Mouse (Mus musculus): Measurements from ENCODE around the gene Chad. TPM values are rescaled to one million over a fixed set of nuclear protein-coding genes. Genes with fewer than 3 reads are reported as not detected.

Chad gene
- under 1 TPM; 0.61 to 0.62 TPM for total RNA-seq (2021)

DNA sequence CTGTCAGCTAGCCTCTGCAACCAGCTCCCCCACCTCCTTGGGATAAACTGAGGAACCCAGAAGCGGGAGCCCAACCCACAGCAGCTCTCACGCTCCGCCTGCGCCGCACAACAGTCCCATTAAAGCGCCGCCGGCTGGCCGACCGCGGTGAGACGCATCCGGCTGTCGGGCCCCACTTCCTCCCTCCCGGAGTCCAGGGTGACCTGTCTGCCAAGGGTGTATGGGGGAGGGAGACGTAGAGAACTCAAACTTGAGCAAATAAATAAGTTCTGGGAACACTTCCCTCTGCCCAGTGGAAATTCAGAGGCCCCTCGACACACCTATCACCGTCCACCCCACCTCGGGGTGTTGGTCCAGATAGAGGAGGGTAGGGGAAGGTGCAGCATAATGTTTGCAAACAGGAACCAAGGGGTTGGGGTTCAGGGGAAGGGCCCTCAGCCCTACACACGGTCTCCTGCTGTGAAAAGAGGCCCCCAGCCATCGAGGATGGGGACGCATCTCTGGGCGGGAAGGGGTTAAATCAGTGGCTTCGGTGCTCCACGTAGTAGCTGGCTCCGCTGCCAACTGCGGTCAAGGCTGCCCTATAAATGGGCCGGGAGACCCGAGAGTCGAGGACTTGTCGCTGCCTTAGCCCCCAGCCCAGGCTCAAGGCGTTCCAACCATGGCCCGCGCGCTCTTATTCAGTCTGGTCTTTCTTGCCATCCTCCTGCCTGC lies at the start of gene Chad:
Chad (plus strand) TSS at position 611 of the 714 bp plus-strand sequence.
- DNase-seq, result peak; percentile 73

DNA sequence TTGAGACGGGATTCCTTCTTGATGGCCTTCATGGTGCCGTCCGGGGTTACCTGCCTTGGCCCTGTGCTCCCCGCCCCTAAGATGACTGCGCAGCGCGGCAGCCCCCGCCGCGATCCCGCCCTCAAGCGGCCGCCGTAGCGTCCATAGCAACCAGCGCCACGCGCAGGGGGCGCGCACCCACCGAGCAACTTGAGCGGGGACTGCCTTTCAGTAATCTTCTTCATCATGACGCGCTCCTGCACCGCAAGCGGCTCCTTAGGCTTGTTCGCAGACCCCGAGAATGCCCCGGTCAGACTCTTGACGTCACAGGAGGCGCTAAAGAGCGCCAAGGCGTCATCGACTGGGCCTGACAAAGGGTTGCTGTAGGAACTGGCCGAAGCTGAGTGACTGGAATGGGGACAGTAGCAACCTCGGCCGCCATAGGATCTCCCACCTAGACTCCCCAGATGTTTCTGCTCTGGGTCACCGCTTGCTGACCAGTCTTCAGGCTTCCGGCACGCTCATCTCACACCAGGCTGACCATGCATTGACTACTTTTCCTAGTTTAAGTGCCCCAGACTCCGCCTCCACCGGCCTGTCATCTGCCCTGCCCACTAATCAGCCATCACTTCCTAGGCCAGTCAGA lies 43.5 kb upstream of the Chad start, which contains the start of gene Mycbpap:
Mycbpap (minus strand) TSS at position 524 of the 625 bp plus-strand sequence.
- DNase-seq, result peak; percentile 65

DNA sequence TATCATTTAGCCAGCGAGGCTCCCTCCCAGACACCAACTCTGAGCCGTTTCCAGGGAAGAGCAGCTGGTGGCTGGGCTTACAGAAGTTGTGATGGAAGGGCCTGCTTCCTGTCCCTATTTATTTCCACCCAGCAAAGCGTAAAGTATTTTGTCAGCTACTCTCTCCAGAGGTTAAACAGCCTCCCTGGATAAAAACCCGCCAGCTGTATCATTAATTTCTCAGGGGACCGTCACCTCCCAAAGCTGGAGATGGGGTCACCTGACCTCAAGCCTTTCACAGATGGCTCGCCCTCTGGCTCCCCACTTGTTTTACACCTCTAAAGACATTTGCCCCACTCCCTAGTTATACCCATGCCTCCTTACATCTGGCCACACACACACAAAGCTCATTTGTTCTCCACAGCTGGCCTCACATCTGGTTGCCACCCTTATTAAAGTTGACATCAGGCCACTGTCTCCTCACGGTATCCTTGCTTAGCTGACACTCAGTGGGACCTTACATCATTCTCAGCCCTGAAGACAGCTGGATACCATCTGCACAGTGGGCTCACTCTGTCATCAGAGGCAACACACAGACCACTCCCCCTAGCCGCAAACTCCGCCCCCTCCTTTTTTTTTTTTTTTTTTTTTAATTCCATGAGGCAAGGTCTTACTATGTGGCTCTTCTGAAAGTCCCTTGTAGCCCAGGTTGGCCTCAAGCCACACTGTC lies 38.5 kb upstream of the Chad start:
- peak; percentile 27 for DNase-seq

DNA sequence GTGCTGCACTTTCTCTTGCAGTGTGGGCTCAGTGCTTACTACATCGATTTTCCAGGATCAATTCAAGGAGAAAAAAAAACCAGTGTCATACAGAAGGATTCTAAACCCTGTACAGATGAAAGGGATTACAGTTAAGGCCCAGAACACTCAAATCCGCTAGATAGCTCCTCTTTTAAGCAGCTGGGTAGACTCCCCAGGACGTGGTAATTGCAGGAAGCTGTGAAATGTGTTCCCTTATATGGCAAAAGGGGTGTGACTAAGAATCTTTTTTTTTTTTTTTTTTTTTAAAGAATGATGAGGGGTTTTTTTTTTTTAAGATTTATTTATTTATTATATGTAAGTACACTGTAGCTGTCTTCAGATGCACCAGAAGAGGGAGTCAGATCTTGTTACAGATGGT lies 36.0 kb upstream of the Chad start:
- no peak for DNase-seq

DNA sequence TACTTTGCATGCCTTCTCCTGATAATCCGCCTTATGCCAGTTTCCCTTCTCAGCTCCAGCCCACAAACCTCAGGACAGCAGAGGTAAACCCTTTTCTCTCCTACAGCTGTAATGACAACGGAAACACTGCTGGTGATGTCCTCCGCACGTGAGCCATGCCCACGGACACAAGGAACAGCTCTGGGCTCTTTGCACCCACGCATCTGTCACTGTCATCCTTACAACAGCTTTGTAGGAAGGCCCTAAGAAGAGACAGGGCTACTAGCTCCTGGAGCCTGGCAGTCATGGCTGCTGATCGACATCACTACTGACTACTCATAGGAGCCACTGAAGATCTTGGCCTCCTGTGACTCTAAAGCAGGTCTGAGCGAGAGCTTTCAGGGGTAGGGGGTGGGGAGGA lies 31.7 kb upstream of the Chad start:
- no peak for DNase-seq

DNA sequence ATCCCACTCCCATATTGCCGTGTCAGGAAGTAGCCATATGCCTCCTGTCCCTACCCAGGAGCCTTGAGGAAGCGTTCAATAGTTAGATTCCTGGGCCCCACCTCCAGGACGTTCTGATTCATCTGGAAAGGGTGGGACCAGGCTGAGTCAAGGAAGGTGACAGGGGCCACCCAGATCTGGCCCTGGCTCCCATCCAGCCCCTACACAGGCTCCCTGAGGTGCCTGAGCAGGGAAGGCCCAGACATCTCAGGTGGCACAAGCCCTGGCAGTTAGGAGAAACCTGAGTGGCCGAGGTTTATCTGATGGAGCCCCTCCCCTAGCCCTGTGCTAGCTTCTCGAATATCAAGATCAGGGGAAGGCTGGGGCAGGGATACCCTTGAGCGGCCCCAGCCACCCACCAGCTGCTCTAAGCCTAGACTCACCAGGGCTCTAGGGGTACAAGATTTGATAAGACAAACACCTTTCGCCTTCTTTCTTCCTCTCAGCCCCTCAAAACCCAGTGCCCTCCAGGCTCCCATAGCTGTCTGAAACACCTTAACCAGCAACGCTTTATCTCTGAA lies 26.0 kb upstream of the Chad start:
- no peak for DNase-seq

DNA sequence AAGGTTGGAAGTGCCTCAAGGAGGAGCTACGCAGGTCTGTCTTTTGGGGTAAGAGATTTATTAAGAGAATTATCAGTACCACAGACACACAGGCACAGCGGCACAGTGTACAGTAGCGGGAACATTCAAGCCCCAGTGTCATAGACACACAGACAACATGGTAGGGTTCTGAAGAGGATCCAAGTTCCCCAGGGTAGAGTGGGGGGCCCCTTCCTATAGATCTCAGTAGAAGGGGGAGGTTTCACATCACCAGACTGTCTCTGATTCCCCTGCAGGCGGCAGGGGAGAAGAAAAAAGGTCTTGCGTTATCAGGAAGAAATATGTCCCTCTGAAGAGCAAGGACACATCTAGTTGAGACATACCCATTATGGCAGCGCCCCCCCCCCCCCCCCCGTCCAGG lies 25.1 kb upstream of the Chad start:
- no peak for DNase-seq

DNA sequence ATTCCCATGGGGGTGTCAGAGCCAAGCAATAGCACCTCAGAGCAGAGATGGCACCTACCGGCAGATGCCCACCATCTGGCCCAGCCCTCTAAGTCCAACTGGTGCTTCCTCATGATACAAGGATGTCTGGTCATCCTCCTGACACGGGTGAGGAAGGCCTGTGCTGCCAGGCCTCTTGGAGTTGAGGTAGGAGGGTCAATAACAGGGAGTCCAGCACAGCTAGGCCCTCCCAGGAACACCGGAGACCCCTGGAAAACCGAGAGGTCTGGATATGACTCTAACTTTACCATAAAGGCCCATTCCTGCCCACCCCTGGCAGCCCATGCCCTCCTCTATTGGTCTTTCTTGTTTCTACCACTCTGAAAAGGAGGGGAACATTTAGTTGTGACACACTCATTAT lies 22.4 kb upstream of the Chad start:
- no peak for DNase-seq

DNA sequence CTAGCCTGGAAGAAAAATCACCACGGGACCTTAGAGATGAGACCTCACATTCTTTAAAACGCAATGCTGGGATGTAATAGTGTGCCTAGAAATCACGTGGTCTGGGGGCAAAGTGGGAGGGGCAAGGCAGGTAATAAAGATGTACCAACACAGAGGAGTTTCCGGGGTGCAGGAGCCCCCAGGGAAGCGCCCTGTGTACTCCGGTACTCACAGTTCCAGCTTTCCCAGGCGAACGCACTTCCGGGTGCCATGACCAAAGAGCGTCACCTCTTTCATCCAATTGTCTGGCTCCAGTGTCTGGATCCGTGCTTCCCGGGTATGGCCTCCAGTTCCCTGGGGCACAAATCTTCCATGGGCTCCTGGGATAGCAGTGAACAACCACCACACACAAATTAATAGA lies 21.5 kb upstream of the Chad start:
- no peak for DNase-seq

DNA sequence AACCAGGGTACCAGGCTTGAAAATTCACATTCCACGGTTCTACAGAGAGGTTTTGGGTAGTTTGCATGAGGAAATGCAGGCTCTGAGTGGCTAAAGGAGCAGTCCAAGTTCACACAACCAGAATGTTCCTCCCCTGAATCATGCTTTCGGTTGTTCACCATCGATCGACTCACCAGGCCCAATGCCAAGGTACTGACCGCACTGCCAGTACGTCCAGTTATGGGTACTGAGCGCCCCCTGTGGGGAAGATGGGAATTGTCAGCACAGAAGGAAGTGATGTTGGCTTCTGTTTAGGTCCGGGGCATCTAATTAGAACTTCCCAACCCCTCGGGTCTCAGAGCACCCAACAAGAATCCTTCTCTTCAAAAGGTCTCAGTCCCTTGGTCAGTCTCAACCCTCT lies 20.9 kb upstream of the Chad start:
- DNase-seq, result peak; percentile 97

DNA sequence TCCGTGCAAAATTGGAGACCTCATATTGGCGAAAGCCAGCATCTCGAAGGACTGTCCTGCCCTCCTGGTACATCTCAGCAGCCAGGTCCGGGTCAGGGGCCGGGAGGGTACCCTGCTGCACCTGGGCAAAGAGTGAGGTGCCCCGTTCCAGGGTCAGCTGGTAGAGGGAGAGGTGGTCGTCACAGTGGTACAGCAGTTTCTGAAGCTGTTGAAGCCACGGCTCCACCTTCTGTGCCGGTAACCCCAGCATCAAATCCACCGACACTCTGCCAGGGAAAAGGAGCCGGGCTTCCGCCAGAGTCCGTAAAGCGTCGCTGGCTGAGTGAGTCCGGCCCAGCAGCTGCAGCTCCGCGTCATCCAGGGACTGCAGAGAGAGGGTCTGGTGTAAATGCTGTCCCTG lies 20.4 kb upstream of the Chad start:
- peak; percentile 37 for DNase-seq

DNA sequence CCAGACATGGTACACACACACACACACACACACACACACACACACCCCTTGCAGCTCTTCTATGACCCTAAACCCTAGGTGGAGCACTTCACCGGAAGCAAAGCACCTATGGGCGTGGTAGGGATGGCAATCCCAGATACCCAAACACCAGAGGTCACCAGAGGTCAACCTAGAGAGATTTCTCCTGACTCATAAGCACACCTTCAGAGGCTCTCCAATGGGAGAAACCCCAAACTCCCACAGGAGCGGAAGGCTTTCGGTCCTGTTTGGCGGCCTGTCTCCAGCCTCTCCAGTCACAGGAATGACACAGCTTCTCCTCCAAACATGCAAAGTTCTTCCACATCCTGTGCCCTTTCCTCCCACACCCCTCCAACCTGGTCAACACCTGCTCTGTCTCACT lies 18.5 kb upstream of the Chad start:
- no peak for DNase-seq

DNA sequence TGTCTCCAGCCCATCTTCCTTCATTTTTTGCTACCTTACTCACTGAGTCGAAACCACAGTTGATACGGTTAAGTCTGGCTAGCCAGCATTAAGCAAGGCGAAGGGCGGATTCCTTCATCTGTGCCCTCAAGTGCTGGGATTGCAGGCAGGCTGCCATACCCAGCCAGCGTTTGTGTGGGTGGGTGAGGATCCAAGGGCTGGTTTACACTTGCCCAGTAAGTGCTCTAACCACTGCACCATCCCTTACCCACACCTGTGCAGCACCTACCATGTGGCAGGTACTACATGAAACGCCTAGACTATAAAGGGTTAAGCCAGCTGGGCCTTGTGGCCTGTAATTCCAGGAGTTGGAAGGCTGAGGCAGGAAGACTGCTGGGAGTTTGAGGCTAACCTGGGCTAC lies 17.6 kb upstream of the Chad start:
- no peak for DNase-seq

DNA sequence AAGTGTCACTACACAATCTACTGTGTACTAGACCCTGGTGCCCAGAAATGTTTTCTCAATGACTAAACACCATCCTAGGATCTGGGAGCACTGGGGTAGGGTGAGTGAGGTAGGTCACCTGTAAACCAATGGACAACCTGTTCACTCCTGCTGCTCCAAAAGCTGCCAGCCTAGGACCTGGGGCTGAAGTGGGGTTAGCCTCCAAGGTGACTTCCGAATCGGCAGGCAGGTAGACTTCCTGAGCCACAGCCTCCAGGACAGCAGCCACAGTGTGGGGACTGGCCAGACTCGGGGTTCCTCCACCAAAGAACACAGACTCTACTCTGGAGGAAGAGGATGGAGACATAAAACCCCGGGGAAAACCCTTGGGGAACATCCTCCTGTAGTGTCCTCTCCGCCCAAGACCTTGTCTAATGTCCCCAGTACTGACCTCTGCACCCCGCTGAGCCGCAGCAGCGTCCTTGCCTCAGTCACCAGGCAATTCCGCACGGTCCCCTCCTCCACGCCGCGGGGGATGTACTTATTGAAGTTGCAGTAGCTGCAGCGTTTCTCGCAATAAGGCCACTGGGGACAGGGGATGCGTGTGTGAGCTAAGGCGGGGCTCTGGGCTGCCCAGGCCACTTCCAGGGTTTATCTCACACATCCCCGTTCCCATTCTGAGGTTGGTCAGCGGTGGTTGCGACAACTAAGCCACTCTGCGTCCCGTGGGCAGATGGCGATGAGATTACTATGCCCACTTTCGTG lies 16.6 kb upstream of the Chad start:
- DNase-seq, result peak; percentile 56

DNA sequence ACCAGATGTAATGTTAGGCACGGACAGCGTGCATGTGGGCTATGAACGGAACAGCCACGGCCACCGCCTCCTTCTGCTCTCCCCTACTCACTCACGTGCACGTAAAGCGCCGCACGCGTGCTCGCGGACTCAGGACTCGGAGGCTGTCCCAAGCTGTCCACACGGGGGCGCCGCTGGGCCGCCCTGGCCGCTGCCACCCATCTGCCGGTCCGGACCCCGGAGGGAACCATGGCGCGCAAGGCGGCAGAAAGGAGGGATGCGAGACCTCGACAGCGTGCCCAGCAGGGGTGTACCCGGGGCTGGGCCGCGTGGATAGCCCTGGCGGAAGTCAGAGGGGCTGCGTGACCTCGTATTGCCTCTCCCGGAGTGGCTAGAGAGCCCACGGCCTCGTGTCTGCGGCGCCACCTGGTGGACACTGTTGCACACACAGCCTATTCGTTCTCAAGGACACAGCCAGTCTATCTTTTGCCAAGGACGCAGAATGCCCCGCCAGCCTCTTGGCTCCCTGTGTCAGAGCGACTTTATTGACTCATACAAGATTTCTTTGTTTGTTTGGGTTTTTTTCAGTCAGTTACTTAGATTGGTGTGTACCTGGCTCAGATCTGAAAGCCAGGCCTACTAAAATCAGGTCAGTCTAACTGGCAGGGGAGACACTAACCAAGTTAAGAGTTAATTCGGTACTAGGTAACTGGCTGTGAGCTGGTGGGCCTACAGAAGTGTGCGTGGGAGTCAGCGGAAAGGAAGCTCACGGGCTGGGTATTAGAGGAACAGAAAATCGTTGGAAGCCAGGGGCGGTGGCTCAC lies 15.8 kb upstream of the Chad start, which contains the start of gene Rsad1:
Rsad1 (minus strand) TSS at position 368 of the 803 bp plus-strand sequence.
- peak; percentile 97 for DNase-seq

DNA sequence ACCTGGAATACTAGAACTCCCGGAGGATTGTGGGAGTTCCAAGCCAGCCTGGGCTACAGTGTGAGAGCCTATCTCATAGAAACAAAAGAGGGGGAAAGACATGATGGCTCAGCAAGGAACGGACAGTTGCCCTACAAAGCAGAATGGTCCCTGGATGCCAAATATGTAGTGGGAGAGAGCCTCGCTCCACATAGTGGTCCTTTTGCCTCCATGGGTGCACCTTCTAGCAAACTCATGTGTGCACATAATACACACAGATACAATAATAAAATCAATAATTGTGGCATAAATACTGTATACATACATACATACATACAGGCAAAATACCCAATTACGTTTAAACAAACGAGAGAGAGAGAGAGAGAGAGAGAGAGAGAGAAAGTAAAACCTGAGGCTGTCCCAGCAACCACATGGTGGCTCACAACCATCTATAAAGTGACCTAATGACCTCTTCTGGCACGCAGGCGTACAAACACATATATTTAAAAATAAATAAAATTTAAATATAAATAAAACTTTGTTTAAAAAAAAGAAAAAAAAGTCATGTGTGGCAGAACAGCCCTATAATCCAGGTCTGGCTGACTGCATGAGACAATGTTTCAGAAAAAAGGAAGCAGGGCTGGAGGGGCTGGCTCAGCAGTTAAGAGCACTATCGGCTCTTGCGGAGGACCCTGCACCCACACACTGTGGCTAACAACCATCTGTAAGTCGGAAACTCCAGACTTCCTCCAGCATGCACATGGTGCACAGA lies 15.0 kb upstream of the Chad start:
- no peak for DNase-seq

DNA sequence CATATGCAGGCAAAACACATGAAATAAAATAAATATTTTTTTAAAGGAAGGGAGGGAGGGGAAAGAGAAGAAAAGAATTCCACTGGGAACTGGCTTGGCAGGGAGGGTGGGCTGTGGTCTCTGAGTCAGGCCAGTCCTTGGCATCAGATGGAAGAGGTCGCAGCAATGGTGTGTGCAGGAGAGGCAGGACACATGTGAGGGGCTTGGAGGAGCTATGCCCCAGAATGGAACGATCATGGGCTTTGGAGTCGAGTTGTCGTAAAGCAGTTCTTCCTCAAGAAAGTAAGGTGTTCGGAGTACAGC lies 14.5 kb upstream of the Chad start:
- no peak for DNase-seq

DNA sequence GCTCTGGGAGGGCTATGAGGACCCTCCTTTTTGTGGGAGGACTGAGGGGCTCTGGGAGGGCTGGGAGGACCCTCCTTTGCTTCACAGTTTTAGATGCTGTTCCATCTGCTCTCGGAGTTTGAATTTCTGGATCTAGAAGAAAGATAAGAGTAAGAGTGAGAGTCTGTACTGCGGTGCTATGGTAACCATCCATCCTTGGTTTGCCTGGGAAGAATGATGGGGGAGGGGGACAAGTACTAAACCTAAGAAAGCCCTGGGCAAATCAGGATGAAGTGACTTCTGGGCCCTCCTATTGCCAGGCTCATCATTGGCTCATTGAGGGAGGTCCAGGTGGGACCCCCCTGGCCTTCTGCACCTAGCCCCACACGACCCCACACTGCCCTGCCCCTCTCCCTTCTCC lies 6.6 kb upstream of the Chad start:
- DNase-seq, result no peak

DNA sequence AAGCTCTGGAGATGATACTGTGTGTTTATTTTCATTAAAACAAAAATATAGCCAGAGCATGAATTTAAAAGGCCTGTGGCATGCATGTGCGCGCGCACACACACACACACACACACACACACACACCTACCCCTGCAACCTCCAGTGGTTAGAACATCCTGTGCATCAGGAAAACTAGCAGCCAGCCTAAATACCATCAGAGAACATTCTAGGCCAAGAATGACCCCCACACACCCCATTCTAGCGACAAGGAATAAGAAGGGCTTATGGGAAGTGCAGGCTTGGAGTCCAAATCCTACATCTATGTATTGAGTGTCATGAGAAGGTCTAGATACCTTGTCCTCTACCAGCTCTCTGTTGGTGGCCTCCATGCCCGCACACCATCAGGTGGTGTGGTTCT lies 1.5 kb upstream of the Chad start:
- DNase-seq, result no peak

DNA sequence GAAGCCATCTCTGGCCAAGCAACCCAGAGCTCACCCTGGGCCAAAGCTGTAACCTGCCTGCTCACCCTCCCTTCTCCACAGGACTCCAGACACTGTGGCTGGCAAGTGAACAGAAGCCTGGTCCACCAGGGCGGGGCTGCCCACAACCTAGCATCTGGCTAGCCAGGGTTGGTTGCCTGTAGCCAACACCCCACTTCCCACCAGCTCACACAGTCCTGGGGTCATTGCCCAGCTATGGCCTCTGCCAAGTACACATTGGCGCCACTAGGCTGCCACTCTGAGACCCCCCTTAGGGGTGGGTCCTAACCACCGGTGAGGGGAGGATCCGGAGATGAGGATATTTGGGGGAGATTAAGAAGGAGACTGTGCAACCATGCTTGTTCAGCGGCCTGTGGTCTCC lies 1.0 kb upstream of the Chad start:
- no peak for DNase-seq

DNA sequence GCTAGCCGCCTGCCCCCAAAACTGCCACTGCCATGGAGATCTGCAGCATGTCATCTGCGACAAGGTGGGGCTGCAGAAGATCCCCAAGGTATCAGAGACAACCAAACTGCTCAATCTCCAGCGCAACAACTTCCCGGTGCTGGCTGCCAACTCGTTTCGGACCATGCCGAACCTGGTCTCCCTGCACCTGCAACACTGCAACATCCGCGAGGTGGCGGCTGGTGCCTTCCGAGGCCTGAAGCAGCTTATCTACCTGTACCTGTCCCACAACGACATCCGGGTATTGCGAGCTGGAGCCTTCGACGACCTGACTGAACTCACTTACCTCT lies 268 bp downstream of the Chad start:
- DNase-seq, result no peak

Measured in heart, postnatal 4 days (tissue).